Mouse (Mus musculus) C2C12 (cell line): ENCODE results near the gene Cux2.

ENCODE experiments used
- CTCF ChIP-seq: IDR thresholded peaks from one replicate; pipeline ENCODE4 v1.5.1; 2011; ENCODE audit not compliant: control insufficient read depth, insufficient read depth, insufficient read length
- MAX ChIP-seq: IDR thresholded peaks from one replicate; pipeline ENCODE4 v1.6.1; 2011; ENCODE audit warnings: mild to moderate bottlenecking, control low read depth

GRCm38 (mm10) chr5:122017269-122017668 is 32.6 kb downstream of the Cux2 start:
- TF ChIP-seq CTCF (no peak), MAX (no peak)
